Comparison of ENCODE assay signal across 8 mouse cellular contexts in genomic region chr8:124433451-124434125, GRCm38 (mm10). TPM values are rescaled to one million over a fixed set of nuclear protein-coding genes. Genes with fewer than 3 reads are reported as not detected.
DNase-seq lines count a peak whose midpoint lies in the region; ATAC-seq and TF ChIP-seq lines count a peak whose summit lies in the region.

No protein-coding gene starts in this region.

- TF ChIP-seq POLR2A in lung, adult 2 months (IDR thresholded peaks at IDR 0.05; ENCODE audit: borderline replicate concordance, extremely low read depth, low read depth, low read length) = no peak
- TF ChIP-seq POLR2A in embryonic fibroblast, embryonic 13.5 days (IDR thresholded peaks at IDR 0.05; ENCODE audit: low read depth, low read length) = no peak

- H3K4me1 ChIP-seq in lung, adult 2 months (ENCODE audit: control insufficient read depth, insufficient read depth, low read length) = no peaks in the 10 kb centered on the region
- H3K4me1 ChIP-seq in embryonic fibroblast, embryonic 13.5 days (ENCODE audit: control insufficient read depth, insufficient read depth, low read length) = no peaks in the 10 kb centered on the region
- H3K4me1 ChIP-seq in liver, embryonic 15.5 days (replicated peaks) = peaks cover 13% of the 10 kb centered on the region
- 0 out of 2 replicates have a peak, but pooled peaks cover 7% of the 10 kb centered on the region for H3K4me1 ChIP-seq in stomach, embryonic 14.5 days (ENCODE audit: control insufficient read depth, insufficient read depth, low read length)

- no peak overlapping the region for H3K9ac ChIP-seq in liver, embryonic 15.5 days
- peak overlapping the region; percentile 36; the same call in 1 of the 2 replicates for H3K9ac ChIP-seq in stomach, embryonic 14.5 days (replicated peaks; ENCODE audit: low read depth, low read length)

- DNase-seq in lung, adult 2 months = no peak
- no peak for DNase-seq in lung, postnatal 25 days (ENCODE audit: low spot score)
- peak; percentile 35 for DNase-seq in adrenal gland, postnatal 10 days
- peak; percentile 13 for DNase-seq in induced T-regulatory cell, adult 2 months (ENCODE audit: low read depth)
- DNase-seq in ovary, postnatal 10 days (ENCODE audit: low spot score) = no peak

- no peak overlapping the region for H3K27ac ChIP-seq in embryonic fibroblast, embryonic 13.5 days (ENCODE audit: insufficient read depth, low read length)
- H3K27ac ChIP-seq in liver, embryonic 15.5 days (replicated peaks) = no peak overlapping the region
- no peak overlapping the region for H3K27ac ChIP-seq in stomach, embryonic 14.5 days (ENCODE audit: low read length)

- H3K27me3 ChIP-seq in liver, embryonic 15.5 days = peaks cover 67% of the 10 kb centered on the region
- peaks cover 2% of the 10 kb centered on the region; the same call in 1 of the 2 replicates for H3K27me3 ChIP-seq in stomach, embryonic 14.5 days (ENCODE audit: control insufficient read depth, insufficient read depth, low read length)

- peak overlapping the region; percentile 78 for H3K4me2 ChIP-seq in liver, embryonic 15.5 days
- peak overlapping the region; percentile 93 for H3K4me2 ChIP-seq in stomach, embryonic 14.5 days (replicated peaks; ENCODE audit: low read depth, low read length)

- no peaks in the 10 kb centered on the region for H3K9me3 ChIP-seq in liver, embryonic 15.5 days (replicated peaks)
- no peaks in the 10 kb centered on the region for H3K9me3 ChIP-seq in stomach, embryonic 14.5 days (ENCODE audit: control insufficient read depth, low read depth, low read length)

- WGBS in lung, adult 2 months = 2% methylated on average over 47 of the region's 56 CpGs
- 2% methylated on average over 56 of the region's 56 CpGs for WGBS in liver, embryonic 15.5 days (ENCODE audit: insufficient replicate concordance)
- 1% methylated on average over 54 of the region's 56 CpGs for WGBS in stomach, embryonic 14.5 days

- no peak for ATAC-seq in liver, embryonic 15.5 days (ENCODE audit: insufficient read depth)
- no peak; the same call in 1 of the 2 replicates for ATAC-seq in stomach, embryonic 14.5 days (ENCODE audit: insufficient number of reproducible peaks, insufficient read depth, low FRiP score, low read depth)

- no peak for TF ChIP-seq CTCF in lung, adult 2 months (IDR thresholded peaks at IDR 0.05; ENCODE audit: insufficient read depth, low read length)
- no peak for TF ChIP-seq CTCF in embryonic fibroblast, embryonic 13.5 days (IDR thresholded peaks at IDR 0.05; ENCODE audit: borderline replicate concordance, insufficient read depth, low read length)

- peak overlapping the region; percentile 20 for H3K4me3 ChIP-seq in lung, adult 2 months (replicated peaks; ENCODE audit: extremely low read depth, low read depth, low read length)
- H3K4me3 ChIP-seq in embryonic fibroblast, embryonic 13.5 days (ENCODE audit: insufficient read depth, low read length) = peak overlapping the region; percentile 26
- H3K4me3 ChIP-seq in liver, embryonic 15.5 days (replicated peaks) = peak overlapping the region; percentile 53
- peak overlapping the region; percentile 61 for H3K4me3 ChIP-seq in stomach, embryonic 14.5 days (ENCODE audit: low read depth, low read length)

- no peaks in the 10 kb centered on the region for H3K36me3 ChIP-seq in liver, embryonic 15.5 days (replicated peaks)
- H3K36me3 ChIP-seq in stomach, embryonic 14.5 days (ENCODE audit: control insufficient read depth, insufficient read depth, low read length) = no peaks in the 10 kb centered on the region

RNA-seq across cellular contexts. Expression of gene Pgbd5, which starts 5.9 kb away (rescaled TPM):
- polyA plus RNA-seq in lung, adult 2 months (2012; rRNA removed) = 0.46 and 0.48 TPM in 2 replicates
- 1 to 10 TPM; 4.4 to 6.8 TPM for total RNA-seq in adrenal gland, postnatal 10 days (2021)
- polyA plus RNA-seq in embryonic fibroblast, embryonic 13.5 days (2011; ENCODE audit: insufficient read length, low read depth, missing spikeins) = 0.42 and 0.80 TPM in 2 replicates
- polyA plus RNA-seq in liver, embryonic 15.5 days (2015; fragmentation: Nextera tagmentation; extraction: Ambion mirVana) = 0.15 TPM in 2 replicates
- polyA plus RNA-seq in stomach, embryonic 14.5 days (2014; fragmentation: Nextera tagmentation; extraction: Ambion mirVana) = 3.2 and 3.9 TPM in 2 replicates

Comparison
In these comparisons a context has a peak if more than half of its experiments do, and no peak if none do; other contexts are left out.
1. DNase-seq: peak in adrenal gland, postnatal 10 days (single experiment) and induced T-regulatory cell, adult 2 months (single experiment); none in lung, adult 2 months (single experiment), lung, postnatal 25 days (single experiment) and ovary, postnatal 10 days (single experiment).
2. Peak in every context shown above with its lines, with median percentiles within 50 percentile points of each other: H3K4me3 ChIP-seq.